Mouse (Mus musculus) cerebellum, postnatal 36 days (tissue): Measurements from ENCODE around the gene Gm20388.

Source experiments
- DNase-seq, 2 experiments: peaks; one replicate each; pipeline ENCODE4 v3.0.0; 2021 to 2022; ENCODE audit warnings: mixed read lengths in 2 of 2

The Gm20388 gene

GRCm38 (mm10) chr8:122669370-122669769 lies 2758.7 kb downstream of the Gm20388 start:
- DNase-seq, result no peak

- peak in 1 of 2 experiments; percentile 20 for DNase-seq
These were observed 2759.4 kb downstream of the Gm20388 start for GRCm38 (mm10) chr8:122670001-122670400.

- no peak for DNase-seq
These were observed 2760.1 kb downstream of the Gm20388 start for GRCm38 (mm10) chr8:122670718-122671117.

- peak; percentile 21 to 27 for DNase-seq
These were observed 2761.3 kb downstream of the Gm20388 start for GRCm38 (mm10) chr8:122671894-122672293.

- DNase-seq, result no peak
These were observed 2763.3 kb downstream of the Gm20388 start for GRCm38 (mm10) chr8:122673989-122674388.

- no peak for DNase-seq
These were observed 2764.4 kb downstream of the Gm20388 start for GRCm38 (mm10) chr8:122674999-122675398.

GRCm38 (mm10) chr8:122675596-122676420 lies 2765.2 kb downstream of the Gm20388 start:
- peak; percentile 54 to 61 for DNase-seq

- peak; percentile 95 for DNase-seq
These were observed 2766.2 kb downstream of the Gm20388 start for GRCm38 (mm10) chr8:122676621-122677480.

- DNase-seq, result peak in 1 of 2 experiments; percentile 59
These were observed 2766.9 kb downstream of the Gm20388 start for GRCm38 (mm10) chr8:122677481-122678021.

- DNase-seq, result peak; percentile 84 to 89
These were observed 2767.6 kb downstream of the Gm20388 start for GRCm38 (mm10) chr8:122678061-122678895.

GRCm38 (mm10) chr8:122678896-122679210 lies 2768.2 kb downstream of the Gm20388 start:
- DNase-seq, result no peak

- no peak for DNase-seq
These were observed 2768.8 kb downstream of the Gm20388 start for GRCm38 (mm10) chr8:122679325-122679920.

GRCm38 (mm10) chr8:122680171-122680570 lies 2769.5 kb downstream of the Gm20388 start:
- DNase-seq, result no peak

GRCm38 (mm10) chr8:122682820-122683219 lies 2772.2 kb downstream of the Gm20388 start:
- no peak for DNase-seq

GRCm38 (mm10) chr8:122685097-122685861 lies 2774.6 kb downstream of the Gm20388 start:
- peak in 1 of 2 experiments; percentile 54 for DNase-seq

GRCm38 (mm10) chr8:122686879-122687278 lies 2776.2 kb downstream of the Gm20388 start:
- no peak for DNase-seq

GRCm38 (mm10) chr8:122689315-122689714 lies 2778.7 kb downstream of the Gm20388 start:
- no peak for DNase-seq

- no peak for DNase-seq
These were observed 2780.4 kb downstream of the Gm20388 start for GRCm38 (mm10) chr8:122691018-122691417.

- DNase-seq, result no peak
These were observed 2781.5 kb downstream of the Gm20388 start for GRCm38 (mm10) chr8:122692152-122692551.

GRCm38 (mm10) chr8:122695438-122696042 lies 2784.9 kb downstream of the Gm20388 start:
- DNase-seq, result no peak

- DNase-seq, result peak; percentile 64 to 67
These were observed 2786.5 kb downstream of the Gm20388 start for GRCm38 (mm10) chr8:122697181-122697581.
